In the genomic region with DNA sequence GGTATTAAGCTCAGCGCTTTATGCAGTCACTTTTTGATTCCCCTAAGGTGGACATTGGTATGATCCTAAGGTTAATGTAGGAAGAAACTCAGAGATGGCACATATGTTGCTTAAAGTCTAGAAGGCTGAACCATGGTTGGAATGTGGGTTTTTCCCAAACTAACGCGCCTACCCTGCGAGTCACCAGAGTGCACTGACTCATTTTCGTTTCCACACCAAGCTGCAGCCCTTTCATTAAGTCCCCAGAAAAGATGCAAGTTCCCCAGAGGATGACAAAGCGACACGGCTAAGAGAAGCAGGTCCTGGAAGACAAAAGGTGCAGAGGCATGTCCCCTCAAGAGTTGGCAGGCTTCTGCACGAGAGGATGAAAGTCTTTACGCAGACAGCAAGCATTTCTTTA, we compare ENCODE assay signal across 22 mouse cellular contexts. TPM values are rescaled to one million over a fixed set of nuclear protein-coding genes. Genes with fewer than 3 reads are reported as not detected.
DNase-seq lines count a peak whose midpoint lies in the region; ATAC-seq and TF ChIP-seq lines count a peak whose summit lies in the region.
"Had no signal": no experiment of that assay in that cellular context is flagged by ENCODE, and none has a peak within 500 bp of the region (broad histone marks: within the 10 kb centered on the region; RNA-seq: fewer than 3 reads in every experiment).

No protein-coding gene starts in this region.

- no peaks in the 10 kb centered on the region for H3K9me3 ChIP-seq in hindbrain, embryonic 14.5 days (ENCODE audit: control insufficient read depth, low read length)
- no peaks in the 10 kb centered on the region for H3K9me3 ChIP-seq in hindbrain, embryonic 11.5 days (ENCODE audit: control insufficient read depth, low read length)
- H3K9me3 ChIP-seq in midbrain, embryonic 11.5 days (ENCODE audit: control insufficient read depth, low read length), result no peaks in the 10 kb centered on the region
- H3K9me3 ChIP-seq: forebrain, embryonic 10.5 days; forebrain, embryonic 13.5 days; hindbrain, embryonic 10.5 days; hindbrain, embryonic 15.5 days had no signal

- TF ChIP-seq POLR2A in olfactory bulb, adult 2 months (IDR thresholded peaks at IDR 0.05; ENCODE audit: insufficient read depth, low read depth, low read length), result no peak

- no peak overlapping the region for H3K4me2 ChIP-seq in hindbrain, embryonic 14.5 days (replicated peaks)
- no peak overlapping the region for H3K4me2 ChIP-seq in hindbrain, embryonic 11.5 days (replicated peaks; ENCODE audit: low read depth, low read length)
- no peak overlapping the region for H3K4me2 ChIP-seq in midbrain, embryonic 11.5 days
- H3K4me2 ChIP-seq: forebrain, embryonic 13.5 days; heart, embryonic 11.5 days; hindbrain, embryonic 15.5 days had no signal

- DNase-seq in hindbrain, embryonic 14.5 days (ENCODE audit: low spot score), result peak; percentile 16
- DNase-seq in hindbrain, embryonic 11.5 days (ENCODE audit: low spot score), result no peak
- DNase-seq in Muller cell, postnatal 12 days (ENCODE audit: inconsistent ontology term), result peak; percentile 76
- DNase-seq in midbrain, embryonic 11.5 days (ENCODE audit: low spot score, missing footprints), result no peak
- DNase-seq: adrenal gland, postnatal 25 days; B cell, adult 2 months; cerebellum, adult 18-20 months; cerebellum, adult 9-10 months; cerebellum, postnatal 14 days; gastrocnemius, postnatal 10 days; gastrocnemius, postnatal 36 days; heart, postnatal 36 days had no signal

- no peak for TF ChIP-seq CTCF in olfactory bulb, adult 2 months (IDR thresholded peaks at IDR 0.05; ENCODE audit: insufficient read depth, low read depth, low read length)

- H3K27ac ChIP-seq in hindbrain, embryonic 14.5 days, result no peak overlapping the region
- H3K27ac ChIP-seq in hindbrain, embryonic 11.5 days (ENCODE audit: low read depth, low read length), result no peak overlapping the region
- H3K27ac ChIP-seq in olfactory bulb, adult 2 months (ENCODE audit: insufficient read depth, low read depth, low read length), result peak overlapping the region; percentile 83; the same call in 1 of the 2 replicates
- no peak overlapping the region for H3K27ac ChIP-seq in midbrain, embryonic 11.5 days (ENCODE audit: low read depth, low read length)
- H3K27ac ChIP-seq: forebrain, embryonic 10.5 days; forebrain, embryonic 13.5 days; hindbrain, embryonic 10.5 days; hindbrain, embryonic 15.5 days had no signal

- H3K27me3 ChIP-seq in hindbrain, embryonic 14.5 days (ENCODE audit: control insufficient read depth, insufficient read depth, low read length), result no peaks in the 10 kb centered on the region
- H3K27me3 ChIP-seq in hindbrain, embryonic 11.5 days (ENCODE audit: control insufficient read depth, insufficient read depth, low read length), result no peaks in the 10 kb centered on the region
- no peaks in the 10 kb centered on the region for H3K27me3 ChIP-seq in midbrain, embryonic 11.5 days (ENCODE audit: control insufficient read depth, insufficient read depth, low read length)
- H3K27me3 ChIP-seq: forebrain, embryonic 13.5 days; hindbrain, embryonic 15.5 days; Patski had no signal

- 87% methylated on average over 9 of the region's 9 CpGs for WGBS in hindbrain, embryonic 14.5 days
- WGBS in hindbrain, embryonic 11.5 days, result 87% methylated on average over 9 of the region's 9 CpGs
- WGBS in olfactory bulb, adult 2 months, result 47% methylated on average over 9 of the region's 9 CpGs
- 83% methylated on average over 9 of the region's 9 CpGs for WGBS in midbrain, embryonic 11.5 days

- H3K4me1 ChIP-seq in hindbrain, embryonic 14.5 days (replicated peaks; ENCODE audit: control insufficient read depth, insufficient read depth, low read length), result no peaks in the 10 kb centered on the region
- no peaks in the 10 kb centered on the region for H3K4me1 ChIP-seq in hindbrain, embryonic 11.5 days (replicated peaks; ENCODE audit: control insufficient read depth, insufficient read depth, low read length)
- H3K4me1 ChIP-seq in olfactory bulb, adult 2 months (ENCODE audit: control insufficient read depth, insufficient read depth, low read length), result peaks cover 14% of the 10 kb centered on the region
- H3K4me1 ChIP-seq in midbrain, embryonic 11.5 days (ENCODE audit: control insufficient read depth, insufficient read depth, low read length), result no peaks in the 10 kb centered on the region
- H3K4me1 ChIP-seq: forebrain, embryonic 10.5 days; forebrain, embryonic 13.5 days; hindbrain, embryonic 10.5 days; hindbrain, embryonic 15.5 days had no signal

- H3K9ac ChIP-seq in hindbrain, embryonic 14.5 days, result no peak overlapping the region
- H3K9ac ChIP-seq in hindbrain, embryonic 11.5 days (ENCODE audit: low read depth, low read length), result no peak overlapping the region
- H3K9ac ChIP-seq in midbrain, embryonic 11.5 days (ENCODE audit: low read length), result no peak overlapping the region
- H3K9ac ChIP-seq: forebrain, embryonic 13.5 days; hindbrain, embryonic 15.5 days had no signal

- H3K4me3 ChIP-seq in hindbrain, embryonic 14.5 days (replicated peaks; ENCODE audit: low read length), result no peak overlapping the region
- no peak overlapping the region for H3K4me3 ChIP-seq in hindbrain, embryonic 11.5 days (ENCODE audit: low read depth, low read length)
- H3K4me3 ChIP-seq in olfactory bulb, adult 2 months (ENCODE audit: insufficient read depth, low read depth, low read length), result no peak overlapping the region
- H3K4me3 ChIP-seq in midbrain, embryonic 11.5 days (ENCODE audit: low read depth, low read length), result no peak overlapping the region
- H3K4me3 ChIP-seq: forebrain, embryonic 10.5 days; forebrain, embryonic 13.5 days; hindbrain, embryonic 10.5 days; hindbrain, embryonic 15.5 days had no signal

- ATAC-seq in hindbrain, embryonic 14.5 days (ENCODE audit: low FRiP score), result no peak
- ATAC-seq in hindbrain, embryonic 11.5 days (ENCODE audit: low FRiP score), result no peak
- no peak for ATAC-seq in CD4-positive, CD25-positive, alpha-beta regulatory T cell, adult 4 months
- ATAC-seq in midbrain, embryonic 11.5 days (ENCODE audit: low FRiP score), result no peak
- ATAC-seq: forebrain, embryonic 13.5 days; forebrain, embryonic 16.5 days; intestine, postnatal 0 days; Patski had no signal

- no peaks in the 10 kb centered on the region for H3K36me3 ChIP-seq in hindbrain, embryonic 14.5 days (replicated peaks; ENCODE audit: control insufficient read depth, insufficient read depth)
- no peaks in the 10 kb centered on the region for H3K36me3 ChIP-seq in hindbrain, embryonic 11.5 days (ENCODE audit: control insufficient read depth, insufficient read depth, low read length)
- no peaks in the 10 kb centered on the region for H3K36me3 ChIP-seq in midbrain, embryonic 11.5 days (ENCODE audit: control insufficient read depth, insufficient read depth, low read length)
- H3K36me3 ChIP-seq: forebrain, embryonic 10.5 days; hindbrain, embryonic 10.5 days; hindbrain, embryonic 15.5 days had no signal

RNA-seq across cellular contexts. Expression of gene Dab1, which starts 39.1 kb away (rescaled TPM):
- polyA plus RNA-seq in hindbrain, embryonic 14.5 days (2014; fragmentation: Nextera tagmentation; extraction: Ambion mirVana), result 62.9 and 75.1 TPM in 2 replicates
- 42.4 and 55.4 TPM in 2 replicates for polyA plus RNA-seq in hindbrain, embryonic 11.5 days (2014; fragmentation: Nextera tagmentation; extraction: Ambion mirVana)
- polyA plus RNA-seq in olfactory bulb, adult 2 months (2012; ENCODE audit: insufficient read depth, insufficient read length, low replicate concordance, missing spikeins), result not detected in 2 replicates
- under 1 TPM in 1 of 2 experiments, not detected in 1; 0.26 TPM for polyA plus RNA-seq in CD4-positive, CD25-positive, alpha-beta regulatory T cell, adult 4 months (2017; shearing (Covaris generic))
- polyA plus RNA-seq in midbrain, embryonic 11.5 days (2014; fragmentation: Nextera tagmentation; extraction: Ambion mirVana), result 43.2 and 46.5 TPM in 2 replicates

Comparison
In these comparisons a context has a peak if more than half of its experiments do, and no peak if none do; other contexts are left out.
1. DNase-seq: peak in hindbrain, embryonic 14.5 days (single experiment) and Muller cell, postnatal 12 days (single experiment); none in hindbrain, embryonic 11.5 days (single experiment) and midbrain, embryonic 11.5 days (single experiment).